Mouse (Mus musculus) cerebellum, adult (tissue): ENCODE measurements at regions not wholly inside any gene's neighbourhood (a gene's known extent, or its start where the extent isn't known, plus 50 kb on each side); places are given as distances from the start of the nearest gene placed in this dataset.
A peak's percentile ranks its signal among the peaks of the same experiment; 100 is the strongest.

Source experiments
- ATAC-seq: cut with Nextera tagmentation; 2 replicates; pipeline ENCODE4 v1.9.2; 2017; ENCODE audit warnings: mild to moderate bottlenecking, moderate library complexity, mixed read lengths; ENCODE audit not compliant: insufficient number of reproducible peaks, low FRiP score, low TSS enrichment

DNA sequence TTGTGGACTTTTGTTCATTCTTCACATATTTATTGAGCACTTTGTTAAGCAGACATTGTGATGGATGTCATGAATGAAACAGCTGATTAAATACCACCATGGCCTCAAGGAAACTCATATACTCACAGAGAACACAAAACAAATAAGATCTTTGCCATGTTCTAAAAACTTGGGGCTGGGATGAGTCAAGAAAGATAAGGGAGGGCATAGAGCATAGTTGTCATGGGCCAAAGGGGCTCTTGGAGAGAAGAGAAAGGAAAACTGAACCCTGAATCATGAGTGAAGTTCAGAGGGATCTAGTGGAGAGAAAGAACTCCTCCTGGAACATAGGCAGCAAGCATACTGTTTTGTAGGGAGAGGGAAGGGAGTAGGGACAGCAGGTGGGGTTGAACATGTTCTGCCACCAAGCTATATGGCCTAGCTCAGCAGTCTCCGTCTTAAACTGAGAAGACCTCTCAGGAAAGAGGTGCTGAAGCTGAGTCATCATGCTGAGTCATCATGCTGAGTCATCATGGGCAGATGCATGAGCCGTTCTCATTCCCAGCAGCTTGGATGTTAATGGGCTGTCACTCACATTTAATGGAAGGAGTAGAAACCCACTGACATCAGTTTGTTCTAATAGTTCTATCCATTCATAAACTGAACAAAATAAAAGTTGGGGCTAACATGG is 69.6 kb downstream of the Cetn3 start:
- no peak for ATAC-seq

DNA sequence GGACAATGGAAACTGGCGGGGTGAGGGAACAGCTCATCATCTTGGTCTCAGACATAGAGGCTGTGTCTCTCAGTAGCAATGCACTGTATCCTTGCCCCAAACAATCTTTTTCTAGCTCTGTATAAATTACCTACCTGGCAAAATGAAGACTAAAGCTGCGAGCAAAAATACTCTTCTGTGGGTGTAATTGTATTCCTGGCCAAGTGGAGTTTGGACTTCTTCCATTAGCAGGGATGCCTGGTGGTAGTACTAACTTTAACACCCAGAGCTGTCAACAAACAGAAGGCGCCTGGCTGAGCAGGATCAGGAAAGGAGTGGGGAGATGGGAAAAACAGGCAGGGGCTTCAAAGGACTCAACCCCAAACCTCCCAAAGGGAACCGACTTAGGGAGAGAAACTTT is 73.2 kb downstream of the Cetn3 start:
- ATAC-seq: no peak

DNA sequence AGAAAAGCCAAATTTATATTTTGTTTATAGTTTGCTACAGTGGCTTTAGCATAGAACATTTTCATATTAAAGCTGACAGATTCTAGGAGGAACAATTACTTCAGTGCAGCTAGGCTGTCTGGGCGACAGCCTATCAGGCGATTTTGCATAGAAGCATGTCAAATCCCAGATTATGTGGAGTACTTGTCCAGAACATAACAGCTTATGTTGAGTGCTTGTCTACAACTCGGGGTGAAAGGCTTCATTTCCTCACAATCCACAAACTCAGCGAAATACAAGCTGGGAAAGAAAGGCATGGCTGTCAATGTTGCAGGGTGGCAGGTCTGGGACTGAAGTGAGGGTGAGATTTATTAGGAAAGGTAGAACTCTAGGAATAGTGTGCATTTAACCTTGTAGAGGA is 77.8 kb downstream of the Cetn3 start:
- no peak for ATAC-seq

DNA sequence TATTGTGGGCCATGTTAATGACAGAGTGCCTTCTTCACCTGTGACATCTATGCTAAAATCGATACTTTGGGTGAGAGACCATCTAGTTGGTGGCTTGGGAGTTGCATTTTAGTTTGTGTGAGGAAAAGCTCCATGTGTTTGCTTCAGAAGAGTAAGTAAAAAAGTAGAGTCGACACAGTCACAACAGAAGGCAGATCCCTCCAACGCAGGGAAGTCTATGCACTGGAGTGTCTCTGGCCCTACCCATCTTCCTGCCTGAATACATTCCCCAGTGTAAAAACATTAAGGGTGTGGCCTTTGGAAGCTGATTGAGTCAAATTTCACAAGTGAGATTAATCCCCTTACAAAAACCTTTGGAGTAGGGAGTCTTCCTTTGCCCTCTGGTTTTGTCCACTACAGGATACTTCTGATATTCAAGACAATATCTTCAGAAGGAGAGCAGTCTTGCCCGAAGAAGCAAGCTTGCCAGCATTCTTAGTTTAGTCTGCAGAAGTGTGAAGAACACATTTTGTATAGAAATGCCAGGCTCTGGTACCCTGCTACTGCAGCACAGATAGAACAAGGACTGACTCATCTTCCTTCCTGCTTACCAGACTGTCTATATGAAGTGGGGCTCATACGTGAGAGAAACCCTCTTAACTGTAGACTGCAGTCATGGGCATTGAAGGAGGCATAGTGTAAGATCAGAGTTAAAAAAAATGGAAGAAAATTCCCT is 79.2 kb downstream of the Cetn3 start:
- no peak for ATAC-seq

DNA sequence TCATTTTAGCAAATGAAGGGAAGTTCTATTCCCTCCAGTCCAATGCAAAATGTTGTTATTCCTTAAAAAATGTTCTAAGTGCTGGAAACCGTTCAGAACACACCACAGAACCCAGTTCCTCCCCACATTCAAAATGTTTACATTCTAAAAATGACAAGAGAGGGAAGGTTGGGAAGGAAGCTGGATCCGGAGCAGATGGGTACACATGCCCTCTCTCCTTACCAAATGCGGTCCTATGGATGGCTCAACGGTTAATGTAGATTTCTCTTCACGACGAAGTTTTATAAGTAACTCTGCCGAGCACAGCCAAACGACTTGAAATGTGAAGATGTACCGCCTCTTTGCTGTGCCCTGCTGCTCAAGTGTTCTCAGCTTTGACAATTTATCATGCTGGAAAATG is 88.3 kb downstream of the Cetn3 start:
- no peak for ATAC-seq

DNA sequence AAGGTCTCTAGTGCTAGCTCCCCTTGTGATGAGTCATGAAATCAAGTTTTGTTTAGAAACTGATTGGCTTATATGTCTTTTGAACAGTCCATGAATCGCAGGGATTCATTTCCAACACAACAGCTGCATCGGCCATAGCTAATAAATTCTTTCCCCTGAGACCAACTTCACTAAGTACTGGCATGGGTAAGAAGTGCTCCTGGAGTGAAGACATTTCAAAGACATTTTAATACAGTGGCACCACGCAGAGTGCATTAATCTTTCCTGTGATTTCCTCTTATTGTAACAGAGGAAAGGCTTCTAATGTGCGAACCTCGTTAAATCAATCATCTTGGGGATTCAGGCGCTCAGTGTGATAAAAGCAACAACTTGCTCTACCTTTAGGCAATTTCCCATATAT is 103.0 kb downstream of the Cetn3 start:
- ATAC-seq: no peak

DNA sequence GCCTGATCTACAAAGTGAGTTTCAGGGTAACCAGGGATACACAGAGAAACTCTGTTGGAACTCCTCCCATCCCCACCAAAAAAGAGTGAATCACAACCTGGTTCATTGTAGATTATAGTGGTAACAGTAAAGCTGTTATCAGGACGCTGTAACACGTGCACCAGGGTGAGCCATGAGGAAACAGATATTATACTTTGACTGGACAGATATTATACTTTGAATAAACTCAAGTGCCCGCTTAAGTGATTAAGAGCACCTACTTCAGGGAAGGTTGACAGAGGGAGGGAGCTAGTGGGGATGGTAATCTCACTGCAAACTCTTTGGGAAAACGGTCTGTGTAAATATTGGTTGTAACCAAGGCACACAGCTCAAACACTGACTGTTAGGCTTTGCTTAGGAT is 147.4 kb downstream of the Cetn3 start:
- no peak for ATAC-seq

DNA sequence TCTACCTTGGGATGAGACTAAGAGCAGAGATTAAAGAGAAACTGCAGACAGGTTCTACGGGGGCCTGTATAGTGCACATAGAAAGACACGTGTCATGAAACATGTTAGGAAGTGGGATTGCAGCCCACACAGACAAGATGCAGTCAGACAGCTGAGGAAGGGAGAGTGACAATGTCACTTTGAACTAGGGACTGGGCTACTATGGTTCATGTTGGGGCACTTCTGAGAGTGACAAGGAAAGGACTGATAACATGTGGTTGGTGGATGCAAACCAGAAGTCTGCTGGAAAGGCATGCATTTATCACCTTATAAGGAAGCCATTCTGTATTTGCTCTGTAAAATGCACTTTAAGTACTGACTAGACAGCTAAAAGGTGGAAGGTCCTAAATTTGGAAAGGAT is 148.3 kb downstream of the Cetn3 start:
- no peak for ATAC-seq

DNA sequence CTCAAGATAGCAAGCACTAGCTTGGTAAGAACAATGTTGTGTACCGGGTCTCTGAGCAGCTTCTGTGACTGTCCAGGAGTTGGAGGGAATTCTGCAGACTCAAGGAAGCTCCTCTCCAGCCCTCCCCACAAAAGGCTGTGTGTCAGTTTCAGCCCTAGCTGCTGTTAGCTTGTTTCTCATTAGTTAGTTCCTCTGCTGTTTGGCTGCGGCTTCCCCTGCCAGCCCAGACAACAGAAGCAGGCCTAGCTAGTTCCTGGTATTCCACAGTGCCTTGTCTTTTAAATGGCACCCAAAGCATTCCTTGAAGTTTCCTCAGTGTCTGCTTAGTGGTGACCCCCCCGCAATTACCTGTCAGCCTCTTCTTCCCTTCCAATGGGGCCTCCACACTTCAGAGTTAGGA is 154.2 kb downstream of the Cetn3 start:
- no peak for ATAC-seq

DNA sequence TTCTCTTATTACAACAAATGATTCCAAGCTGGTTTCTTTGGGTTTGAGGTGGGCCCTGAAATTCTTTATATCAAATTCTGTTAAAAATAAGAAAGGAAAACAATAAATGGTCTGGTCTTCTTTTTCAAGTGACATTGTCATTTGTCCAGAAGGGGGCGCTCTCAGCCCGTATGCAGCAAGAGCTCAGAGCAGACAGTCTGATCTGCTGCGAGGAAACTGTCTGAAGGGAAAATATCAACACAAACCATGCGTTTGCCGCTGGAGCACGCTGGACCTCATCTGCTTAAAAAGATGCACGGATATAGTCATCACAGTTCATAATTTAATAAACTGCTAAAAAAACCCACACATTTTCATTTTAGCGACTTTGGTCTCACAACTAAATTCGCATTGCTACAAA is 161.2 kb downstream of the Cetn3 start:
- ATAC-seq: peak; percentile 80

DNA sequence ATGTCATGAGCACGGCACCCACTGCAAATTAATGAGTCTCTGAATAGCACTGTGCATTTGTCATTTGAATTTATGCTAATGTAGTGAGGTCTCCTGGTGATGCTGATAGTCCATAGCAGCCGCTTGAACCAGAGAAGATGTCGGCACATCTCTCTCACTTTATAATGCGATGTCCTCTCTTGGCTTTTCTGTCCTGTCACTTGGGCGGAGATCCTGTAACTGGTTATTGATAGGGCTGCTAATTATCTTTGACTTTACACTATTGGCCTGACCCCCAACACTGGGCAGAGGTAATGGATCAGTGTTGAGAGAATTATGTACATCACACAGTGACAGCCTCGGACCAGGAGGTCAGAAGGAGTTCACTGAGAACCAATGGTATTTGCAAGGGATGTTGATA is 161.6 kb downstream of the Cetn3 start:
- ATAC-seq: peak; percentile 55; the same call in 1 of the 2 replicates

DNA sequence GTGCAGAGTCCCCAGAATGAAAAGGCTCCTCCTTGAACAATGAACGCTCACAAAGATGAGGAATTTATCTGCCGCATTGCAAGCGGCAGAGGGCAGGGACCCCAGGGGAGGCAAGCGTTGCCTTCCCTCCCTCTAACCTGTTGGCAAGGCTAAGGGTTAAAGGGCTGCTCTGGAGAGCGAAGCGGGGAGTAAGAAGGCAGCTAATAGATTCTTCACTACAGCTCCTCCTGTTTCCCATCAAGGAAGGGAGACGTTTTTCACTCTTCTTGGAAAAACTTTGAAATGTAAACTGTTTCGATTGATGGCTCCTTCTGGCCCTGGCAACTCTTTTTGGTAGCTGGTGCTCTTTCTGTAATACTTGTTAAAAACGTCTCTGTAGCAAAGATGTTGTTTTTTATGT is 162.9 kb downstream of the Cetn3 start:
- no peak for ATAC-seq

DNA sequence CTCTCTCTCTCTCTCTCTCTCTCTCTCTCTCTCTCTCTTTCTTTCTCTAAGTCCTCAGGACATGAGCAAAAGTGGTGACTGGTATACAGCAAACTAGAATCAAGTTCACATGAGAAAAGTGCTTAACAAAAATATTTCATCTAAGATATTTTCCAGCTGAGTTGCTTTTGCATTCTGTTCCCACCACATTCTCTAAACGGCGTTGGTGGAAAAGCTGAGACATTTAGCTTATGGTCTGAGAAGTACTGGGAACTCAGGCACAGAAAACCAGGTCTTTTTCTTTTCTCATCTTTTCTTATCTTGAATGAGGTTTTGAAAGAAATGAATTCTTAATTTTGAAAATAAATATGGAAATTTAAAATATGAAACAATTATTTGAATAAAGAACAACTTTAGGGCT is 182.6 kb downstream of the Cetn3 start:
- no peak for ATAC-seq

DNA sequence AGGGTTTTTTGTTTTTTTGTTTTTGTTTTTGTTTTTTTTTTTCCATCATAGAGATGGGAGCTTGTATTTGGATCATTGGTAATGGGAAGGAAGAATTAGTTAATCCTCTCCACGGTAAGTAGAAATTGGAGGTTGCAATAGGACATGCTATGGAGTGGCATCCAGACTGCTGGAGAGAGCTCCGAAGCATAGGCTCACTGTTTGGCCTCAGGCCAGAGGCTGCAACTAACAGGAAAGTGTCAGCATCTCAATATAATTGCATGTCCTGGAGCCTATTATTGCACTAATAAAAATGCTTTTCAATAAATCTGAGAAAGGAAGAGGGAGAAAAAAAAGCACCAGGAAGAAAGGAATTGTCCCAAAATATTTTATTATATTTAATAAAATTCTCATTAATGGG is 193.0 kb downstream of the Cetn3 start:
- ATAC-seq: no peak

DNA sequence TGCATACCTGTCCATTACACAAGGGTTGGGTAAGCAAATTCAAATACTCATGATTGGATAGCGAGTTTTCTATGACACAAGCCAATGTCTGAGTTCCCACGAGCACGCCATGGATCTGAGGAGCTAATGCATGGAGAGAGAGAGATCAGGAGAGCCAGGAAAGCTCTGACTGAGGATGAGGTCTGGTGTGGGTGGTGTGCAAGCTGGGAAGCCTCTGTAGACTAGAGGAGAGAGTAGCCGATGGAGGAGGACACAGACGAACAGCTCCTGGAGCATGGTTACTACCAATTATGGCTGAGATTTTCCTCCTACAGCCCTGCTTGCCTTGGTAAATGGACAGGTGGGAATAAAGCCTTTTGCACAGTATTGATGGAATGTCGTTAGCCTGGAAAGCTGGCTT is 195.1 kb downstream of the Cetn3 start:
- ATAC-seq: no peak

DNA sequence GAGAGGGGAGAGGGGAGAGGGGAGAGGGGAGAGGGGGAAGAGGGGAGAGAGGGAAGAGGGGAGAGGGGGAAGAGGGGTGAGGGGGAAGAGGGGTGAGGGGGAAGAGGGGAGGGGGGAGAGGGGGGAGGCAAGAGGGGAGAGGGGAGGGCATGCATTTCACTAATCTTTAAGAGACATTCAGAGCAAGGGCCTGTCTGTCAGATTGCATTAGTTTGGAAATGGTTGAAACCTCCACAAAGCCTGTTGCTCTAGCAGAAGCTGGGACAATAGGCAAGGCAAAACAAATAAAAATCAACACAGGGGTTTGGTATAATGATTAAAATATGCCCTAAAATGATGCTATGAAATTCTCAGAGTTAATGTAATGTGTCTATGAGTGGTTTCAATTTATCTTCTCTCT is 196.4 kb downstream of the Cetn3 start:
- ATAC-seq: no peak

DNA sequence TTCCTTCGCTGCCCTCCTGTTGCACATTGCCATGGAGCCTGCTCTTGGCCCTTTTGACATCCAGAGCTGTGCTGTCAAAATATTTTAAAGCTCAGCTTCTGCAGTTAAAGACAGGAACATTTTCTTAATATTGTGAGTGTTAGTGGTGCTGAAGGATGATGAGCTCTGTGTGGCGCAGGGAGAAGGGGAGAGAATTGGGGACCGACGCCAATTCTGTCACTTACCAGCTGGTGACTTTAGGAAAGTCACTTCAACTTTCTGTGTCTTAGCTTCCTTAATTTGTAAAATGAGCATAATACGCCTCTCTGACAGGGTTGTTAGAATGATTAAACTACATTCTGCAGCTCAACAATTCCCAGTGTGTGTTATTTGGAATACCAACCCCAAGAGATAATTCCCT is 197.2 kb downstream of the Cetn3 start:
- ATAC-seq: no peak

DNA sequence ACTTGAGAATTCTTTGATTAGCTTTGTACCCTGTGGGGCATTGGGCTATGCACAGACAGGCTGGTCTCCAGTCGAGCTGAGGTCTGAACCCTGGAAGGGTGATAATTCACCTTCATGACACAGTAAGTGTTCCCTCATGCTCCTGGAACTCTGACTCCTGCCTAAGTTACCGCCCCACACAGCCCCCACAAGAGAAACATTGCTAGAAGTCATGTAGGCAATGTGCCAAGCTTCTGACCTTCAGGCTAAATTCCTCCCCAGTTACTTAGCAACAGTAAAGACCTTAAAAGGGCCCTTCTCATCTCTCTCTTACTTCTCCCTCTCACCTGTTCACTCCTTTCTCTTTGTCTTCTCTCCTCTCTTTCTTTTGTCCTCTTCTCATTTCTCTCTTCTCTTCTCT is 199.6 kb downstream of the Cetn3 start:
- no peak for ATAC-seq

DNA sequence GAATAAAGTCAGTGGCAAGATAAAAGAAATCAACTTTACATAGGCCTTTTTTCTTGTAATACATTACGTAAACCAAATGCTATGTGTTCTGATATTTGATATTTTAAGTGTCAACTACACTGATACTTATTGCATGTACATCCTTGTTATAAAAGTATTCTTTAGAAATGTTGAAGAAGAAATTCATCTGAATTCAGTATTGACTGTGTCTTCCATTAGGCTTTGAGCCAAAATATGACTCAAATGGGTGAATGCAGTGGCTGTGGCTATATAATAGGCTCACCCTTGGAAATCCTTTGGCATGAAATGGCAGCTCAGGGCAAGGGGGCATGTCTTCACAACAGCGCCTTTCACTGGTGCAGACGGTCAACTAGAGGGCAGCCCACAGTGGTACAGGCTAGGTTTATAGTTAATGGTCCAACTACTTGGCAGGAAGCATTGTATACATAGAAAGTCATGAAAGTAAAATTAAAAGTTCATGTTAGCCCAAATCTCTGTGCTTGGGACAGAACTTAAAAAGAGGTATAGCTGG is 217.9 kb downstream of the Cetn3 start:
- ATAC-seq: no peak

DNA sequence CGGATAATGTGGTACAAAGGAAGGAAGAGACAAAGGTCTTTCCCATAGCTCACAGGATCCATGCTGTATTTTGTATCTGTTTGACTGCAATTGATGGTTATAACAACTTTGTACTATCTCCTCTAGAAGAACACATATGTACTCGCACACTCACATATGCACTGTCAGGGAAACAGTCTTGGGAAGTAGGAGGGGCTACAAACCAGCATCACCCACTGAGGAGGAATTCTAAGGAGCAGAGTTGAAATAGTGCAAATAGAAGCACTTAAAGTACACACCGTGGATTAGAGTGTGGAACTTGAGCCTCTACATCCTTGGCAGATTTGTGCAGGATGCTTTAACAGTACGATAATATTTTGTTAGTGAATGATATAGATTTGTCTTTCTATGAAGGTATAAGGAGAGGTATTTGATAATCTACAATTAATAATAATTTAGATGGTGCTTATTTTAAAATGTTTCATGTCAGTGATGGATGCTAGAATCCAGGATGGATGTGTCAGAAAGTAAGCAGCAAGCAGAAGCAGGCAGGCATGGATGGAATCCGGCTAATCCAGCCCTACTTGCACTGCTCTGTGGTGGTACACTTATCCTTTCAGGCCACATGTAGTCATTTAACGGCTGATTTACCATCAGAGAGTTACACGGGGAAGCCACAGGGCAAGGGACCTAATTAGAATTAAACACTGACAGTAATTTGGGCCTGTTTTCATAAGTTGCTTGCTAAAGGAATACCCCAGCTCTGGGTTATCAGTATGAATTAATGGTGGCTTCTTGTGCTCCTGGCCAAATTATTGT is 223.3 kb downstream of the Cetn3 start:
- ATAC-seq: no peak

DNA sequence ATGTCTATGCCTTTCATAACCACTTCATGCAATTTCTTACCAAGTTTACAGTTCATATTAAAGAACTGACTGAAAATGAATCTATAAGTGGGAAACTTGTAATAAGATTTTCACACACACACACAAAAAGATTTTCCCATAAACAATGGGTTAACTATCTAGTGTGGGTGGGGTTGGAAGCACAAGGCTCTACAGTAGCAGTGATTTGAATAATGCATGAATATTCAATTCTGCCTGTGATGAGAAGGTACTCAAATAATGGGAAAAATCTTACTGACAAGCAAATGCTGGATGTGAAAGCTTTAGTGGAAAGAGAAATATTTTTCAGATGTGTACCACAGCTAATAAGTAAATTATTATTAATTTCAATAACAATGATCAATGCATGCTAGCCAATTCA is 224.3 kb downstream of the Cetn3 start:
- ATAC-seq: no peak
